Mouse (Mus musculus) heart, embryonic 11.5 days (tissue): ENCODE results near the gene Kdm1b. TPM values are rescaled to one million over a fixed set of nuclear protein-coding genes. Genes with fewer than 3 reads are reported as not detected.
A peak's percentile ranks its signal among the peaks of the same experiment; 100 is the strongest.

Source experiments
- ATAC-seq: fragments of 200-750 bp; cut with Nextera tagmentation; replicated peaks from 2 replicates; pipeline ENCODE4 v1.8.0; 2017; ENCODE audit warnings: moderate library complexity; ENCODE audit not compliant: insufficient number of reproducible peaks, low FRiP score, low TSS enrichment
- H3K27ac ChIP-seq: fragments of 300-500 bp; sonication (generic); 2 replicates; pipeline ENCODE4 v1.5.1; 2014; ENCODE audit warnings: mild to moderate bottlenecking, low read depth, low read length
- H3K27me3 ChIP-seq: fragments of 300-500 bp; sonication (generic); 2 replicates; pipeline ENCODE4 v1.6.1; 2014; ENCODE audit warnings: mild to moderate bottlenecking, low read length, mixed read lengths; ENCODE audit not compliant: control insufficient read depth, insufficient read depth
- H3K36me3 ChIP-seq: fragments of 300-500 bp; sonication (generic); 2 replicates; pipeline ENCODE4 v1.6.1; 2014; ENCODE audit warnings: mild to moderate bottlenecking, low read length, moderate library complexity, mixed read lengths; ENCODE audit not compliant: control insufficient read depth, insufficient read depth
- H3K4me1 ChIP-seq: fragments of 300-500 bp; sonication (generic); 2 replicates; pipeline ENCODE4 v1.6.1; 2014; ENCODE audit warnings: low read length; ENCODE audit not compliant: control insufficient read depth, insufficient read depth
- H3K4me2 ChIP-seq: fragments of 300-500 bp; sonication (generic); 2 replicates; pipeline ENCODE4 v1.6.1; 2014; ENCODE audit warnings: mild to moderate bottlenecking, moderate library complexity
- H3K4me3 ChIP-seq: fragments of 300-500 bp; sonication (generic); 2 replicates; pipeline ENCODE4 v1.5.1; 2014; ENCODE audit warnings: low read depth, low read length
- H3K9ac ChIP-seq: fragments of 300-500 bp; sonication (generic); 2 replicates; pipeline ENCODE4 v1.6.1; 2014; ENCODE audit warnings: mild to moderate bottlenecking, low read depth, low read length, moderate library complexity
- H3K9me3 ChIP-seq: fragments of 300-500 bp; sonication (generic); replicated peaks from 2 replicates; pipeline ENCODE4 v1.6.1; 2016; ENCODE audit warnings: low read length; ENCODE audit not compliant: control insufficient read depth
- WGBS: fragments of 180-500 bp; shearing (Covaris S2); extraction: QIAGEN DNeasy Blood & Tissue Kit; methylation state at CpG from one replicate; pipeline ENCODE4 v1.1.7; 2014; ENCODE audit not compliant: insufficient replicate concordance; 5-methylcytosine and 5-hydroxymethylcytosine counted together
- polyA plus RNA-seq: library from polyadenylated mRNA; unstranded; fragments of >200 nt; fragmentation: Nextera tagmentation; extraction: Ambion mirVana; gene quantifications from 2 replicates; pipeline ENCODE4 v1.2.1, GENCODE M21; 2014

Gene Kdm1b
- polyA plus RNA-seq, 1 experiment from 2014 or later: 6.5 TPM

- no peak overlapping the region for H3K9ac ChIP-seq
- no peak for ATAC-seq
- no peaks in the 10 kb centered on the region for H3K27me3 ChIP-seq
- H3K4me1 ChIP-seq: no peaks in the 10 kb centered on the region
- no peaks in the 10 kb centered on the region for H3K9me3 ChIP-seq
- H3K4me2 ChIP-seq: no peak overlapping the region
- no peak overlapping the region for H3K4me3 ChIP-seq
- no peaks in the 10 kb centered on the region for H3K36me3 ChIP-seq
- H3K27ac ChIP-seq: no peak overlapping the region
- WGBS: 81% methylated on average over 7 of the region's 7 CpGs
Observed at GRCm38 (mm10) chr13:47019774-47020173, 23.5 kb upstream of the Kdm1b start.

DNA sequence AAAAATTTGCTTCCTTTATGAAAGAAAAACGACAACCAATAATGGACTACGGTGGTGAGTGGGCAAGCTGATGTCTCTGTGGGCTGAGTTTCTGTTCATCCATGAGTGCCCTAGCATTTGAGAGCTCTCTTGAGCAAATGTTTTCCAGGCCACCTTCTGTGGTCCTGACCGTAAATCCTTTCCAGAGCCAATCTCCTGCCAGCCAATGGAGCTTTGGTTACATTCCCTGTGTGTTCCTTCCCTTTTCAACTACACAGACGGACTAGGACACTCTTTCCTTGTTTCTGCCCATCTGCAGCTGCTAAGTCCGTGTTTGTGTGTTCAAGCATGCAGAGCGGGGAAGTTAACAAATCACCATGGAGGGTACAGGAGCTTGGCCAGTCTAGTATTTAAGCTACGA lies 22.5 kb upstream of the Kdm1b start:
- no peak overlapping the region for H3K4me2 ChIP-seq
- no peaks in the 10 kb centered on the region for H3K36me3 ChIP-seq
- H3K4me3 ChIP-seq: no peak overlapping the region
- ATAC-seq: no peak
- no peak overlapping the region for H3K27ac ChIP-seq
- no peaks in the 10 kb centered on the region for H3K9me3 ChIP-seq
- H3K9ac ChIP-seq: no peak overlapping the region
- WGBS: 77% methylated on average over 7 of the region's 7 CpGs
- no peaks in the 10 kb centered on the region for H3K27me3 ChIP-seq
- no peaks in the 10 kb centered on the region for H3K4me1 ChIP-seq

DNA sequence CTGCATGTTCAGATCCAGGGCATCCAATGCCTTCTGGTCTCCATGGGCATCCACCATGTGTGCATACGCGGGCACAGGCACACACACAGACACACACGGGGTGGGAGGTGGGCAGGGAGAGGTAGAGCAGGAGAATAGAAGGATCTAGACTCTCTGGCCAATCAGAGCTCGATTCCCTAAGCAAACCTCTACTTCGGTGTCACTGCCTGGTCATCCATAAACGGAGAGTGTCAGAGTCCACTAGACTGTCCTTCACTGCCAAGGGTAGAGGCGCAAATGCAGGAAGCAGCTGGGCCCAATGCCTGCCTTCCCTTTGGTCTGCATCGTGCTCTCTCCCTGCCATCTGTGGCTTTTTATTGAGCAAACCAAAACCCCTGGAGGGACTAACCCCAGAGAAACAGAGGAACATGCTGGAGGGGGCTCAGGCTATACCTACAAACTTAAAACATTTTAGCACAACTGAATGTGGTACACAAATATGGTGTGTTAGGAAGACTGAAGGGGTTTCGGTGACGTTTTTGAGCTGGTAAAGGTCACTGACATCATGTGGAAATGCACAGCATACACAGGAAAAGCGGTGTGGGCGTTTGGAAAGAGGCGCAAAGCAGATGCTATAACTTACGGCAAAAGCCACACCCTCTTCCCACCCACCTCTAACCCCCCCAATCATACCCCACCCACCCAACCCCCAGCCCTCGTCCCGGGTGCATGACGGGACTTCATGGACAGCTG lies 12.8 kb upstream of the Kdm1b start:
- Histone ChIP-seq H3K27me3 (no peaks in the 10 kb centered on the region), H3K27ac (no peak overlapping the region), H3K4me1 (peaks cover 3% of the 10 kb centered on the region; the same call in 1 of the 2 replicates), H3K36me3 (no peaks in the 10 kb centered on the region), H3K4me3 (no peak overlapping the region), H3K4me2 (no peak overlapping the region), H3K9me3 (no peaks in the 10 kb centered on the region), H3K9ac (no peak overlapping the region)
- WGBS: 85% methylated on average over 17 of the region's 17 CpGs
- ATAC-seq: no peak

DNA sequence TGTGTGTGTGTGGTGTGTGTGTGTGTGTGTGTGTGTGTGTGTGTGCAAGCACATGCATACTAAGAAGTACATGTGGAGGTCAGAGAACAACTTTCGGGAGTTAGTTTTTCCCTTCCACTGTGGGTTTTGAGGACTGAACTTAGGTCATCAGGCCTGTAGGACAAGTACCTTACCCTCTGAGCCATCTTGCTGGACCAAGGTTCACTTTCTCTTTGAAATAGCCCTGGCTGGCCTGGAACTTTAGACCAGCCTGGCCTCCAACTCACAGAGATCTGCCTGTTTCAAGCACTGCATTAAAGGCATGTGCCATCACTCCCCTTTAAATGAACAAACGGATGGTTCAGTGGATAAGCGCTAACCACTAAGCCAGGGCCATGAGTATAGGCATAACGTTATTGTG lies 9.7 kb upstream of the Kdm1b start:
- 88% methylated on average over 4 of the region's 4 CpGs for WGBS
- peaks cover 3% of the 10 kb centered on the region; the same call in 1 of the 2 replicates for H3K4me1 ChIP-seq
- H3K9ac ChIP-seq: no peak overlapping the region
- no peaks in the 10 kb centered on the region for H3K36me3 ChIP-seq
- no peaks in the 10 kb centered on the region for H3K9me3 ChIP-seq
- H3K4me2 ChIP-seq: no peak overlapping the region
- no peaks in the 10 kb centered on the region for H3K27me3 ChIP-seq
- H3K27ac ChIP-seq: no peak overlapping the region
- no peak for ATAC-seq
- no peak overlapping the region for H3K4me3 ChIP-seq

DNA sequence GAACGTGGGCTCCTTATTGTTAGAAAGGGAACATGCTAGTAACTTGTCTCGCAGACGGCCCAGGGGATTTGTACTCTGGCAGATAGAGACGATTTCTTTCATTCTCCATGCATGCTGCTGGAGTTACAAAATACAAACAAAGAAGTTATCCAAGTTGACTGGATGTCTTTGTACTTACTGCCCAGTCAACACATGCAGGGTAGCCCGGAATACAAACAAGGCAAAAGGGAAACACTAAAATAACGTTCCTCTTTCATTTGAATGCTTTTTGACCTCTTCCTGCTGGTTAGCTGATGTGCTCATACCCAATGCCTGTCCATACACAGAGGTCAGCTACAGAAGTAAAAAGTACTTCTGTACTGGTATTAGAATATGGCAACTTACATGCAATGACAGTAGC lies 5.4 kb upstream of the Kdm1b start:
- H3K9me3 ChIP-seq: no peaks in the 10 kb centered on the region
- ATAC-seq: no peak
- H3K4me2 ChIP-seq: no peak overlapping the region
- H3K4me3 ChIP-seq: no peak overlapping the region
- 81% methylated on average over 6 of the region's 6 CpGs for WGBS
- no peaks in the 10 kb centered on the region for H3K36me3 ChIP-seq
- peaks cover 3% of the 10 kb centered on the region; the same call in 1 of the 2 replicates for H3K4me1 ChIP-seq
- H3K9ac ChIP-seq: no peak overlapping the region
- H3K27me3 ChIP-seq: no peaks in the 10 kb centered on the region
- H3K27ac ChIP-seq: no peak overlapping the region

- no peak overlapping the region for H3K4me2 ChIP-seq
- H3K4me3 ChIP-seq: no peak overlapping the region
- H3K27me3 ChIP-seq: no peaks in the 10 kb centered on the region
- no peak overlapping the region for H3K9ac ChIP-seq
- no peaks in the 10 kb centered on the region for H3K9me3 ChIP-seq
- ATAC-seq: no peak
- H3K36me3 ChIP-seq: no peaks in the 10 kb centered on the region
- H3K4me1 ChIP-seq: peaks cover 7% of the 10 kb centered on the region
- 90% methylated on average over 5 of the region's 5 CpGs for WGBS
- H3K27ac ChIP-seq: no peak overlapping the region
Observed at GRCm38 (mm10) chr13:47040061-47040460, 3.2 kb upstream of the Kdm1b start.

- no peak for ATAC-seq
- peaks cover 7% of the 10 kb centered on the region for H3K4me1 ChIP-seq
- no peak overlapping the region for H3K9ac ChIP-seq
- 53% methylated on average over 8 of the region's 8 CpGs for WGBS
- no peak overlapping the region for H3K27ac ChIP-seq
- peak overlapping the region; percentile 100 for H3K4me2 ChIP-seq
- H3K4me3 ChIP-seq: no peak overlapping the region
- no peaks in the 10 kb centered on the region for H3K9me3 ChIP-seq
- no peaks in the 10 kb centered on the region for H3K36me3 ChIP-seq
- H3K27me3 ChIP-seq: no peaks in the 10 kb centered on the region
Observed at GRCm38 (mm10) chr13:47042024-47042633, 1.2 kb upstream of the Kdm1b start.

DNA sequence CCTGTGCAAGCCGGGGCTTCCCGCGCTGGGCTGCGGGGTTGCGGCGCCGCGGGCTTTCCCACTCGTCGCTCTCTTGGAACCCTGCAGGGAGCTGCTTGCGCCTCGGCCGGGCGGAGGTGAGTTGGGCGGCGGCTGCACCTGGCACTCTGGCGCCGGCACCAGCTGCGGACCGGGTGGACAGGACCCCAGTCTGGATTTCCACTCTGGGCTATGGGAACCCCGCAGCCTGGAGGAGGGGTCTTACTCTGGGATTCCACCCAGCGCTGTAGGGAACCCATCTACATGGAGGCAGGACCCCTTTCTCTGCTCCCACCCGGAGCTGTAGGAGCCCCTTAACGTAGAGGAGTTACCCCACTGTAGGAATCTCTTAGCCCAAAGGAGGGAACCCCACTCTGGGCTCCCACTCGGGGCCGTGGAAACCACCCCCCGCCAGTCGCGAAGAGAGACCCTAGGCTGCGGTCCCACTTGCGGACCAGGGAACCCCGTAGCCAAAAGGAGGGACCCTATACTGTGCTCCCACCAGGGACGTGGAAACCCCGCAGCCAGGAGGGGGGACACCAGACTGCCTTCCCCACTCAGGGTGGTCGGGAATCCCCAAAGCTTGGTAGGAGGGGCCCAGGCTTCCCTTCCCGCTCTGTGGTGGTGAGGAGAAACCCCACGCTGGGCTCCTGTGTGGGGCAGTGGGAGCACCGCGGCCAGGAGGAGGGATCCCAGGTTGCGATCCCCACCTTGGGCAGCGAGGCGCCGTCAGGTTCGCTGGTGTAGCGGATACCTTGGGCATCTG lies 726 bp downstream of the Kdm1b start:
- WGBS: under 1% methylated on average over 45 of the region's 45 CpGs
- peak overlapping the region; percentile 85 for H3K9ac ChIP-seq
- peaks cover 7% of the 10 kb centered on the region for H3K4me1 ChIP-seq
- no peaks in the 10 kb centered on the region for H3K27me3 ChIP-seq
- ATAC-seq: peak; percentile 32
- H3K4me3 ChIP-seq: peak overlapping the region; percentile 90
- H3K4me2 ChIP-seq: peak overlapping the region; percentile 100
- H3K9me3 ChIP-seq: no peaks in the 10 kb centered on the region
- no peaks in the 10 kb centered on the region for H3K36me3 ChIP-seq
- H3K27ac ChIP-seq: no peak overlapping the region
